Mouse (Mus musculus): ENCODE measurements around the gene Baiap2l2.

The Baiap2l2 gene

GRCm38 (mm10) chr15:79216191-79216590 is 69.1 kb downstream of the Baiap2l2 start:
- DNase-seq (ENCODE audit: extremely low read depth, low read depth): no peak

- DNase-seq (ENCODE audit: extremely low read depth, low read depth): no peak
These were observed 71.7 kb downstream of the Baiap2l2 start for GRCm38 (mm10) chr15:79213591-79213990.

GRCm38 (mm10) chr15:79212750-79213446 is 72.4 kb downstream of the Baiap2l2 start:
- no peak for DNase-seq (ENCODE audit: extremely low read depth, low read depth)

GRCm38 (mm10) chr15:79210357-79210756 is 75.0 kb downstream of the Baiap2l2 start:
- no peak for DNase-seq (ENCODE audit: extremely low read depth, low read depth)

GRCm38 (mm10) chr15:79208758-79209439 is 76.4 kb downstream of the Baiap2l2 start:
- DNase-seq (ENCODE audit: extremely low read depth, low read depth): peak; percentile 60

- DNase-seq (ENCODE audit: extremely low read depth, low read depth): no peak
These were observed 77.1 kb downstream of the Baiap2l2 start for GRCm38 (mm10) chr15:79208211-79208610.
